Mouse (Mus musculus): ENCODE measurements around the gene Gm21761. TPM values are rescaled to one million over a fixed set of nuclear protein-coding genes. Genes with fewer than 3 reads are reported as not detected.
A peak's percentile ranks its signal among the peaks of the same experiment; 100 is the strongest.
"Not testable (repeated sequence)": the region's sequence is repeated elsewhere in the genome, so short reads cannot be mapped to it uniquely, and the experiment has no call there.

Gm21761 gene
- not detected in 2 replicates for polyA plus RNA-seq (2014; fragmentation: Nextera tagmentation; extraction: Ambion mirVana)

DNA sequence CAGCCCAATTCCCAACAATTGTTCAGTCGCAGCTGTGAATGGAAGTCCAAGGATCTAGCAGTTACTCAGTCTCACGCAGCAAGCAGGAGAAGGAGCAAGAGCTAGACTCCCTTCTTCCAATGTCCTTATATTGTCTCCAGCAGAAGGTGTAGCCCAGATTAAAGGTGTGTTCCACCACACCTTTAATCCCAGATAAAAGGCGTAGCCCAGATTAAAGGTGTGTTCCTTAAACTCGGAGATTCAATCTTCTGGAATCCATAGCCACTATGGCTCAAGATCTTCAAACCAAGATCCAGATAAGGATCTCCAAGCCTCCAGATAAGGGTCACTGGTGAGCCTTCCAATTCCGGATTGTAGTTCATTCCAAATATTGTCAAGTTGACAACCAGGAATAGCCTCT is at the start of gene Gm21761:
Gene Gm21761, minus strand, starts transcription at position 101 of the 400 bp plus-strand sequence.
- H3K4me1 ChIP-seq (replicated peaks; ENCODE audit: control insufficient read depth, insufficient read depth, low read length); H3K27me3 ChIP-seq (replicated peaks; ENCODE audit: control insufficient read depth, insufficient read depth, low read length); H3K4me3 ChIP-seq (ENCODE audit: low read depth, low read length); H3K9ac ChIP-seq (ENCODE audit: low read length); DNase-seq (ENCODE audit: low spot score); H3K4me2 ChIP-seq (ENCODE audit: low read length); H3K27ac ChIP-seq (ENCODE audit: low read depth); H3K36me3 ChIP-seq (ENCODE audit: control insufficient read depth, insufficient read depth, low read length); ATAC-seq (replicated peaks; ENCODE audit: low FRiP score, low TSS enrichment, low read depth); H3K9me3 ChIP-seq (ENCODE audit: control insufficient read depth, low read length): not testable (repeated sequence)
- WGBS, result no CpG with 5 or more reads among the region's 5 CpGs

- H3K4me1 ChIP-seq (replicated peaks; ENCODE audit: control insufficient read depth, insufficient read depth, low read length); DNase-seq (ENCODE audit: low spot score); H3K4me3 ChIP-seq (ENCODE audit: low read depth, low read length); H3K4me2 ChIP-seq (ENCODE audit: low read length); H3K36me3 ChIP-seq (ENCODE audit: control insufficient read depth, insufficient read depth, low read length); H3K9ac ChIP-seq (ENCODE audit: low read length); H3K9me3 ChIP-seq (ENCODE audit: control insufficient read depth, low read length); H3K27me3 ChIP-seq (replicated peaks; ENCODE audit: control insufficient read depth, insufficient read depth, low read length); H3K27ac ChIP-seq (ENCODE audit: low read depth); ATAC-seq (replicated peaks; ENCODE audit: low FRiP score, low TSS enrichment, low read depth): not testable (repeated sequence)
- WGBS, result no CpG with 5 or more reads among the region's 13 CpGs
Observed at GRCm38 (mm10) chr13:119969163-119969562, 40.1 kb upstream of the Gm21761 start.

DNA sequence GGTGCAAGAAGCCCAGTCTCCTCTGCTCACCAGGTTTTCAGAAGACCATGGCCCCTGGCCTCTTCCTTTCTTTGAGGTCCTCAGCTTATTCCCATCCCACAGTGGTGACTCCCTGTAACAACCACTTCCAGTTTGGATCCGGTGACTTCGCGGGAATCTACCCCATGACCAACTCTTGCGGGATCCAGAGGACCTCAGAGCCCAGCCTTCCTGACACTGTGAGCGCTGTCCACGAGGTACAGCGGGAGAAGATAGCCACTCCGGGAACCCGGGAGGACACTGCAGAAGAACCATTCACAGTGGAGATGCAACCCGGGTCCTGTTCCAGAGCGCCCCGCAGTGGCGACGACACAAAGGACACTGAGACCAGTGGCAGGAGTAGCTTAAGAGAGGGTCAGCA is 39.1 kb upstream of the Gm21761 start:
- not testable (repeated sequence) for H3K9me3 ChIP-seq (ENCODE audit: control insufficient read depth, low read length); H3K4me3 ChIP-seq (ENCODE audit: low read depth, low read length); H3K27ac ChIP-seq (ENCODE audit: low read depth); DNase-seq (ENCODE audit: low spot score); H3K27me3 ChIP-seq (replicated peaks; ENCODE audit: control insufficient read depth, insufficient read depth, low read length); H3K4me1 ChIP-seq (replicated peaks; ENCODE audit: control insufficient read depth, insufficient read depth, low read length); H3K4me2 ChIP-seq (ENCODE audit: low read length); H3K9ac ChIP-seq (ENCODE audit: low read length); H3K36me3 ChIP-seq (ENCODE audit: control insufficient read depth, insufficient read depth, low read length)
- ATAC-seq (replicated peaks; ENCODE audit: low FRiP score, low TSS enrichment, low read depth), result 0 out of 2 replicates have a peak, but pooled peaks have one; percentile 12
- no CpG with 5 or more reads among the region's 14 CpGs for WGBS

DNA sequence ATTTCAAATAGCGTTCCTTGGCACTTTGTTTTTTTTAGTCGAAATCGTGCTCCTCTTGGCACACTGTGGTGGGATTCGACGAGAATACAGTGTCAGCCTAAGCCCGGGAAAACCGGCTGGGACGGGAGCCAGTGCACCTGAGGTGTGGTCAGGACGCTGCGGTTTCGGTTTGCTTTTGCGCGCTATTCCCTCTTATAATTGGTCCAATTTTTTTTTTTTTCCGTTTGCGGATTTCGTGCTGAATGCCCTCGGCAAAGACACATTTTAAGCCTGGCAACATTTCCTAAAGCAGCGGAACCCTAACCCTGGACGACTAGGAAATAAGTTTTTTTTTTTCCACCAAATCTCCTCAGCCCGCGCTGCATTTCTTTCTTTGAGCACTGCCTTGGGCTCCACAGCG is 36.9 kb upstream of the Gm21761 start:
- not testable (repeated sequence) for H3K9me3 ChIP-seq (ENCODE audit: control insufficient read depth, low read length); H3K4me1 ChIP-seq (replicated peaks; ENCODE audit: control insufficient read depth, insufficient read depth, low read length); H3K36me3 ChIP-seq (ENCODE audit: control insufficient read depth, insufficient read depth, low read length); H3K4me3 ChIP-seq (ENCODE audit: low read depth, low read length); H3K9ac ChIP-seq (ENCODE audit: low read length); H3K27me3 ChIP-seq (replicated peaks; ENCODE audit: control insufficient read depth, insufficient read depth, low read length); H3K4me2 ChIP-seq (ENCODE audit: low read length); H3K27ac ChIP-seq (ENCODE audit: low read depth)
- WGBS, result 0% methylated on average over 19 of the region's 22 CpGs
- ATAC-seq (replicated peaks; ENCODE audit: low FRiP score, low TSS enrichment, low read depth) (peak; percentile 68; the same call in 1 of the 2 replicates), DNase-seq (ENCODE audit: low spot score) (peak; percentile 56)

GRCm38 (mm10) chr13:119965302-119965952 is 36.4 kb upstream of the Gm21761 start:
- H3K36me3 ChIP-seq (ENCODE audit: control insufficient read depth, insufficient read depth, low read length); H3K4me2 ChIP-seq (ENCODE audit: low read length); H3K27ac ChIP-seq (ENCODE audit: low read depth); H3K27me3 ChIP-seq (replicated peaks; ENCODE audit: control insufficient read depth, insufficient read depth, low read length); H3K9ac ChIP-seq (ENCODE audit: low read length); DNase-seq (ENCODE audit: low spot score); H3K9me3 ChIP-seq (ENCODE audit: control insufficient read depth, low read length); H3K4me1 ChIP-seq (replicated peaks; ENCODE audit: control insufficient read depth, insufficient read depth, low read length); H3K4me3 ChIP-seq (ENCODE audit: low read depth, low read length): not testable (repeated sequence)
- peak; percentile 76 for ATAC-seq (replicated peaks; ENCODE audit: low FRiP score, low TSS enrichment, low read depth)
- under 1% methylated on average over 13 of the region's 34 CpGs for WGBS

DNA sequence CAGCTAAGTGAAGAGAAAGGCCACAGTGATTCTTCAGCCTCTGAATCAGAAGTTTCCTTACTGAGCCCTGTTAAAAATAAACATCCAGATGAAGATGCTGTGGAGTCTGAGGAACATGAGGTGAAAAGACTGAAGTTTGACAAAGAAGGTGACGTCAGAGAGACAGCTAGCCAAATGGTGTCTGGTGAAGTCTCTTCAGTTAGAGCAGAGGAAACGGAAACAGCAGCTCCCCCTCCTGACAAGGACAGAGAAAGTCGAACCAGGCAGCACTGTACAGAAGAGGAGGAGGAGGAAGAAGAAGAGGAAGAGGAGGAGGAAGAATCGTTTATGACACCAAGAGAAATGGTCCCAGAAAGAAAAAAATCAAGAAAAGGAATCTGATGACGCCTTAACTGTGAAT is 33.8 kb upstream of the Gm21761 start:
- not testable (repeated sequence) for H3K4me2 ChIP-seq (ENCODE audit: low read length); H3K9me3 ChIP-seq (ENCODE audit: control insufficient read depth, low read length); H3K9ac ChIP-seq (ENCODE audit: low read length); H3K4me1 ChIP-seq (replicated peaks; ENCODE audit: control insufficient read depth, insufficient read depth, low read length); H3K4me3 ChIP-seq (ENCODE audit: low read depth, low read length); ATAC-seq (replicated peaks; ENCODE audit: low FRiP score, low TSS enrichment, low read depth); H3K27me3 ChIP-seq (replicated peaks; ENCODE audit: control insufficient read depth, insufficient read depth, low read length); H3K36me3 ChIP-seq (ENCODE audit: control insufficient read depth, insufficient read depth, low read length); DNase-seq (ENCODE audit: low spot score); H3K27ac ChIP-seq (ENCODE audit: low read depth)
- no CpG with 5 or more reads among the region's 5 CpGs for WGBS

DNA sequence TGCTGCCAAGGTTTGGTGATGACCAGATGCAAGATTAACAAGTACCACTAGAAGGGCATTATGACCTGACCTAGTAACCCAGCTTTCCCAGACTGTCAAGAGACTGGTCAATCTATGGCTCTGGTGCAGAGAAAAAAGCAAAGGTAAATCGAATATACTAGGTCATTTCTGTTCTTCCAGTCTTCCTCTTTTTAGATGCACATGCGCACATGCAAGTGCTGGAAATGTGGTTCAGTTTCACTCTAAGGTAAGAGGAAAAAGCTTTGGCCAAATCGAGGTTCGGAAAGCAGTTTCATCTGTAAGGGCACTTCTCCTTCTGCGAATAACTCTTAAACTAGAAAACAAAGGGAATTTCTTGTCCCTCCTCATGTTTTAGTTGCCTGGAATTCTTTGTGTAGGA is 26.5 kb upstream of the Gm21761 start:
- not testable (repeated sequence) for H3K27me3 ChIP-seq (replicated peaks; ENCODE audit: control insufficient read depth, insufficient read depth, low read length); H3K4me3 ChIP-seq (ENCODE audit: low read depth, low read length); ATAC-seq (replicated peaks; ENCODE audit: low FRiP score, low TSS enrichment, low read depth); H3K27ac ChIP-seq (ENCODE audit: low read depth); H3K36me3 ChIP-seq (ENCODE audit: control insufficient read depth, insufficient read depth, low read length); H3K9ac ChIP-seq (ENCODE audit: low read length); H3K9me3 ChIP-seq (ENCODE audit: control insufficient read depth, low read length); DNase-seq (ENCODE audit: low spot score); H3K4me1 ChIP-seq (replicated peaks; ENCODE audit: control insufficient read depth, insufficient read depth, low read length); H3K4me2 ChIP-seq (ENCODE audit: low read length)
- no CpG with 5 or more reads among the region's 5 CpGs for WGBS

- ATAC-seq (replicated peaks; ENCODE audit: low FRiP score, low TSS enrichment, low read depth); H3K4me3 ChIP-seq (ENCODE audit: low read depth, low read length); H3K9ac ChIP-seq (ENCODE audit: low read length); H3K36me3 ChIP-seq (ENCODE audit: control insufficient read depth, insufficient read depth, low read length); H3K27me3 ChIP-seq (replicated peaks; ENCODE audit: control insufficient read depth, insufficient read depth, low read length); DNase-seq (ENCODE audit: low spot score); H3K27ac ChIP-seq (ENCODE audit: low read depth); H3K4me1 ChIP-seq (replicated peaks; ENCODE audit: control insufficient read depth, insufficient read depth, low read length); H3K4me2 ChIP-seq (ENCODE audit: low read length); H3K9me3 ChIP-seq (ENCODE audit: control insufficient read depth, low read length): not testable (repeated sequence)
- 77% methylated on average over 2 of the region's 2 CpGs for WGBS
Observed at GRCm38 (mm10) chr13:119955089-119955488, 26.0 kb upstream of the Gm21761 start.

DNA sequence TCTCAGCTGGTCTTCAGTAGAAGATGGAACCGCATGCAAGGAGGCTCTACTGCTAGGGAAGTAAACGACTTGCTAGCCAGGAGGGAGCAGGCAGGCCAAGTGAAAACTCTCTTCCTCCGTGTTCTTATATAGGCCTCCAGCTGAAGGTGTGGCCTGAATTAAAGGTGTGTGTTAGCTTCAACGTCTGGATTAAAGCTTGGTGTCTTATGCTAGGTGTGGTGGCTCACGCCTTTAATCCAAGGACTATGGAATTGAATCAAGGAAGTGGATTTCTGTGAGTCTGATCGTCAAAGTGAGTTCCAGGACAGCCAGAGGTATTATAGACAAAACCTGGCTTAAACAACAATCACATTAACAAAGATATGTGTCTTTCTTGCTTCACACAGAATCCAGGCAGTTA is 21.6 kb upstream of the Gm21761 start, which contains the start of gene B020031M17Rik:
Gene B020031M17Rik, minus strand, starts transcription at position 101 of the 400 bp plus-strand sequence.
- not testable (repeated sequence) for H3K36me3 ChIP-seq (ENCODE audit: control insufficient read depth, insufficient read depth, low read length); H3K9me3 ChIP-seq (ENCODE audit: control insufficient read depth, low read length); ATAC-seq (replicated peaks; ENCODE audit: low FRiP score, low TSS enrichment, low read depth); H3K4me2 ChIP-seq (ENCODE audit: low read length); H3K27me3 ChIP-seq (replicated peaks; ENCODE audit: control insufficient read depth, insufficient read depth, low read length); H3K9ac ChIP-seq (ENCODE audit: low read length); DNase-seq (ENCODE audit: low spot score); H3K27ac ChIP-seq (ENCODE audit: low read depth); H3K4me1 ChIP-seq (replicated peaks; ENCODE audit: control insufficient read depth, insufficient read depth, low read length); H3K4me3 ChIP-seq (ENCODE audit: low read depth, low read length)
- 59% methylated on average over 3 of the region's 6 CpGs for WGBS

Measured in intestine, embryonic 14.5 days (tissue).